Mouse (Mus musculus) adrenal gland, adult 18-20 months (tissue): ENCODE data around the gene Mgmt. TPM values are rescaled to one million over a fixed set of nuclear protein-coding genes. Genes with fewer than 3 reads are reported as not detected.

Source experiments
- DNase-seq, 2 experiments: peaks; one replicate each; pipeline ENCODE4 v3.0.0; 2021 to 2022; ENCODE audit warnings: low spot score in 2 of 2
- total RNA-seq, 2 experiments: library from RNA; stranded (reverse); gene quantifications; 1 replicate in 1 of 2; 2 replicates in 1 of 2; pipeline ENCODE4 v1.2.3; 2021

Gene Mgmt
- total RNA-seq, 2 experiments from 2014 or later = 4.2 to 6.9 TPM

GRCm38 (mm10) chr7:137001215-137001614 lies 106.8 kb downstream of the Mgmt start:
- DNase-seq = no peak

DNA sequence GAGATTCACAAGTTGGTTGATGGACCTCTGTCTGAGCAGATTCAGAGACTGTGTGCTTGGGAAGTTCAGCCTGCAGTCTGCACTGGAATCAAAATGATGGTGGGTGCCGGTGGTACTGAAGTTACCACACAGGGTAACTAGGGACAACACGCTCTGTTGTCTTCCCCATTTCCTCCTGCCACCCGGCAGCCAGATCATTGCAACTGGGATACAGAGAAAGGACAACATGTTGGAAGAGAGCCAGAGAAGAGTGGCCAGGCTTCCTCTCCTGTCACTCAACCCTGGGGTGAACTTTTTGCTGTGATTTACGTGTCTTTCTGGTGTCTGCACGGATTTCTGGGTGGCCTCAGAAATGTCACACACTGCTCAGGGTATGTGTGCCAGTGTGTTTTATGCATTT lies 107.4 kb downstream of the Mgmt start:
- DNase-seq = peak in 1 of 2 experiments; percentile 3

GRCm38 (mm10) chr7:137002431-137002830 lies 108.0 kb downstream of the Mgmt start:
- DNase-seq = no peak

GRCm38 (mm10) chr7:137005293-137005692 lies 110.9 kb downstream of the Mgmt start:
- DNase-seq = no peak

DNA sequence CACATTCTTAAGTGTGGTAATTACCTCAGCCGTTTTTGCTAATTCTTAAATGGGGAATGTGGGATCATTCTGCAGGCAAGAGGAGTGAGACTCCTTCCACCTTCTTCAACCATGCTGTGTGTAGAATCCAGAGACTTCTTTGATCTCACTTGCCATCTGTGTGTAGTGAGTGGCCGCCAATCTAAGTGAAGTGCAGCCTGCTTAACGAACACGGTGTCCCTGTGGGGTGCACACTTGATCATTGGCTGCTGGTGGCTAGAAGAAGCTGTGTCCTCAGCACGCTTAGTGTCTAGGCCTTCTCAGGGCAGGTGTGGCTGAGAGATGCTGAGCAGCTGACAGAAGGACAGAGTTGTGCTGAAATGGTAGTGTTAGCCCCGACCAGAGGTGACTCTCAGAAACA lies 113.9 kb downstream of the Mgmt start:
- DNase-seq = no peak

GRCm38 (mm10) chr7:137009732-137010275 lies 115.4 kb downstream of the Mgmt start:
- DNase-seq = no peak

DNA sequence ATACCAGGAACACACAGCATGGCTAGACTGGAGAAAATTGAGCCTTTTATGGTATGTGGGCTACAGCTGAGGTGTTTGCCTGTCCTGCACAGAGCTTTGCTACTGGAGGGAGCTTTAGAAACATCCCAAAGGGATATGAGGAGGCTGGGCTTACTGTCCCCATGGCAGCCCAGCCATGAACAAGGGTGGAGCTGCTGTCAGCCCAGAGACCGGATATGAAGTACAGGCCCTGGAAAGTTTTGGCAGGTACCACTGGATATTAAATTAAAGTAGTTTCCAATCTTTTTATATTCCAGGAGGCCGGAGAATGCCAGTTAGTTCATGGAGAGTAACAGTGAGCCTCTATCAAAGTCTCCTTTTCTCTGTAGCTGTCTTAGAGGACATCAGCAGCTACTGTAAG lies 116.0 kb downstream of the Mgmt start:
- DNase-seq = no peak

GRCm38 (mm10) chr7:137012687-137013086 lies 118.3 kb downstream of the Mgmt start:
- DNase-seq = no peak

- DNase-seq = no peak
Measured at GRCm38 (mm10) chr7:137013433-137013832, 119.0 kb downstream of the Mgmt start.

DNA sequence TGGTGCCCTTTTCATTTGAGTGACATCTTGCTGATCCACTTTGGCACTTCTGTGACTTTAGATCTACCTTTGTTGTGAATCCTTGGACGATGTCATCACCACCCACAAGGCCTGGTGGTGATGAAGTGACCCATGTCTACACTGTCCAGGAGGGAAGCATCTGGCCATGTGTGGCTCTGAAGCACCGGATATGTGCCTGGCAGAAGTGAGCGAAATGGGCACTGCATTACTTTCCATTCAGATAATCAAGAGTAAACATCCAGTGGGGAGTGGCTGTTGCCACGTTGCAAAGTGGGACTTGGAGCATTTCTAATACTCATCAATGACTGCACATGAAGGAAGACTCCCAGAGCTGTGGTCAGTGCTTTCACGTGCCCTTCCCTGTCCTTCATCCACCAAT lies 124.2 kb downstream of the Mgmt start:
- no peak for DNase-seq

GRCm38 (mm10) chr7:137020195-137020594 lies 125.8 kb downstream of the Mgmt start:
- DNase-seq = no peak

DNA sequence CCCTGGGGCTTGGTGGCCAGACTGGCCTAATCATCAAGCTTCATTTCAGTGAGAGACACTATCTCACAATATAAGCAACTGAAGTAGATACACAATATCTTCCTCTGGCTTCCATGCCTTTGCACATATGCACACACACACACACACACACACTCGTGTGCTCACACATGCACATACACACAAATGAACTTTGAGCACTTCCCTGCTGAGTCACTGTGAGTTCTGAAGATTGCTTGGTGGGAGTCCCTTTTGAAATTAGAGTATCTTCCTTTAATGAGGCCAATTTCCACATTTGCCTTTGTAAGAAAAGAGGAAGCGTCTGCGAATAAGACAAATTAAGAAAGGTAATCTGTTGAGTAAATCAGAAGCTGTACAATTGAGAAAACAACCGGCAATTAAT lies 136.4 kb downstream of the Mgmt start:
- no peak for DNase-seq

DNA sequence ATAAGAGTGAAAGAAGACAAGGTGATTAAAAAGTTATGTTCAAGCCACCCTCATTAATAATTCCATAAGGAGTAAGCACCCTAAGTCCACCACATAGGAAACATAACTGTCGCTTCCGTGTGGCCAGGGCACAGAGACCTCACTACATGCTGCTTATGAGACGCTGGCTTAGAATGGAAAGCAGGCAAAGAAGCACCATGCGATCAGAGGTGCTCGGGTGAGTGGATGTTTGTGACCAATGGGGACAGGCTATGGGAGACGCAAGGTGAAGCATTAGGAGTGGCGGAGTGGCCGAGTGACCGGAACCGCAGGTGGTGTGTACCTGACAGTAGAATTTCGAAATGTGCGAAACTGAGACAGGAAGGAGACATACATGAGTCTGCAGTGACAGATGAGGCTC lies 138.8 kb downstream of the Mgmt start:
- no peak for DNase-seq

GRCm38 (mm10) chr7:137034986-137035385 lies 140.6 kb downstream of the Mgmt start:
- no peak for DNase-seq

GRCm38 (mm10) chr7:137035916-137036315 lies 141.5 kb downstream of the Mgmt start:
- DNase-seq = no peak

DNA sequence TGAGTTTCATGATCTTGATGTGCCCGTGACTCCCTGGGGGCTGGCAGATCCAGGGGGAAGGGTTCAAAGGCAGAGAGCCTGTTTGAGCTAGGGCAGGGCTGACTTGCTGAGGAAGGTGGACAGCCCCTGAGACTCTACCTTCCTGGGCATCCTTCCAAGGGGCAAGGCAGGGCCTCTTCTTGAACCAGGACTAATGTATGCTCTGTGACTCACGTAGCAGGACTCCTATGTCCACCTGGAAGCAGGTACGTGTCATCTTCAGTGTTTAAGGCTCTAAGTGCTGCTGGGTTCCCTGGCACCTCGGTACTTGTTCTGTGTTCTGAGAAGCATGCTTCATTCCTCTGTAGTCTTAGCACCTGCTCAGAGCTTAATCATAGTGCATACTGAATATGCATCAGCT lies 143.1 kb downstream of the Mgmt start:
- DNase-seq = no peak

- no peak for DNase-seq
Measured at GRCm38 (mm10) chr7:137037872-137038271, 143.5 kb downstream of the Mgmt start.

- DNase-seq = no peak
Measured at GRCm38 (mm10) chr7:137038311-137038945, 144.0 kb downstream of the Mgmt start.

- DNase-seq = no peak
Measured at GRCm38 (mm10) chr7:137038946-137039320, 144.5 kb downstream of the Mgmt start.

DNA sequence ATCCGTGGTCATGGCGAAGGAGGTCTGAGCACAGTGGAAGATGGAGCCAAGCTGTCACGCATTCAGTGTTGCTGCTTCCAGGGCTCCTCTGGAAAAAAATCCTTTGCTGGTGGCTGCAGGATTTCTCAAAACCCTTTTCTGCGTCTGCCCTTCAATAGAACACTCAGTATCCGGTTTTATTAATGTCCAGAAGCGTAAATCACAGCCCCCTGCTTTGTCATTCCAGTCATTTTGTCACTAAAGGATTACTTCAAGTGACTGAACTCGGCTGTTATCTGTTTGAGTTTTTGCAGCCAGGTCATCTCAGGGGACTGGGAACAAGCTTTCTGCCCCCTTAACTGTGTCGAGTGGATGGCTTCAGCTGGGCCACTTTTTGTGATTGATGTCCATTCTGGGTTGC lies 146.2 kb downstream of the Mgmt start:
- no peak for DNase-seq

DNA sequence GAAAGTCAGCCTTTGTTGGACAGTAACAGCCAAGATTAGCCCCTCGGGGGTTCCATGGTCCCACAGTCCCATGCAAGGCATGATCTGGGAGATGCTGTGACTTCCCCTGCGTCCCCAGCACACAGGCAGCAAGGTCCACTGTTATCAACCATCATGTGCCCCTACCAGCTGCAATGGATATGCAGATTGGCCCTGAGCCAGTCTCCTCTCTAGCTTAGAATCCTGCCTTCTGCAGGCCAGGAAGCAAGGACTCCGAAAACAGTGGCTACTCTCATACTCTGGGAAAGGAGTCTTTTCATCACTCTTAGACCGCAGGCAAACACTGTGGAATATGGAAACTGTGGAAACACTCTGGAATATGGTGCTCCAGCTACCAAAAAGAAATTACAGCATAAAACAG lies 152.5 kb downstream of the Mgmt start:
- DNase-seq = no peak

DNA sequence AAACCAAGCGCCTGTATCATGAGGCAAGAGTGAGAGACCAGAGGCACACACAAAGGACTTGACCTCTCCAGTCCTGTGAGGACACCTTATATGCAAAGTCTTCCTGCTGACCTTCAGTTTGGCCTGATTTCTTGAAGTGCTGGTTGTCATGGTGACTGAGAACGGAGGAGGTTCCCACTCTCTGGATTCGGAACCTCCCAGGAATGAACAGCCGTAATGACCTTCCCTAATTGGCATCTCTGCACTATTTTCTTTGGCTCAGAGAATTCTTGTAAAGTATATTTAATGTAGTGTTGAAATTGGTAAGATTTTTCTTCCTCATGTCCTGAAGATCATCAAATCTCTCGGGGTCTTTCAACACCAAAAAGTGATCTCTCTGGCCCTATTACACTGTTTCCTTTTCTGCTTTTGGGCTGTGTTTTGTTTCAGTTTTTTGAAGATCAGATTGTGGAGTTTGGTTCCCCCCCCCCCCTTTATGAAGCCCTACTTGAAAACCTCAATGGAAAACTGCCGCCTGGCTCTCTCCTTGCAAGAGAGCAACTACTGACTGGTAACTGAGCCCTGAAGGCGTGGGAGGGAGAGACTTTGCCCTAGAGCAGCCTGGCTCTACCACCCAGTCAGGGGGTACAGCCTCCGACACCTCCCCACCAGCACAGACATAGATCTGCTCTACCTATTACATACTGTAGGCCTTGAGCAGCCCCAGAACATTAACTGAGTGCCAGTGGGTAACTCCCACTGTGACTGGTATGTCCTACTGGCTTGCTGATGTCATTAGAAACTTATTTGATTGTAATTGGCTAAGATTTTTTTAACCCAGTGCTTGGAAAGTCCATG lies 153.9 kb downstream of the Mgmt start:
- DNase-seq = no peak
